Mouse (Mus musculus) kidney, adult 2 months (tissue): ENCODE data around the gene Gne. TPM values are rescaled to one million over a fixed set of nuclear protein-coding genes. Genes with fewer than 3 reads are reported as not detected.

Source experiments
- DNase-seq: peaks from one replicate; pipeline ENCODE4 v3.0.0; 2021
- H3K27ac ChIP-seq: fragments of 200-500 bp; 2 replicates; pipeline ENCODE4 v1.5.1; 2012; ENCODE audit warnings: low read depth, low read length, control low read depth, inconsistent platforms; ENCODE audit not compliant: insufficient read depth
- H3K27me3 ChIP-seq: fragments of 200-500 bp; replicated peaks from 2 replicates; pipeline ENCODE4 v1.6.1; 2012; ENCODE audit warnings: mild to moderate bottlenecking, moderate library complexity, low read length, inconsistent platforms; ENCODE audit not compliant: control insufficient read depth, insufficient read depth
- H3K36me3 ChIP-seq: fragments of 200-500 bp; 2 replicates; pipeline ENCODE4 v1.6.1; 2012; ENCODE audit warnings: mild to moderate bottlenecking, moderate library complexity, low read length, inconsistent platforms; ENCODE audit not compliant: control insufficient read depth, insufficient read depth
- H3K4me1 ChIP-seq: fragments of 200-500 bp; 2 replicates; pipeline ENCODE4 v1.6.1; 2011; ENCODE audit warnings: low read length; ENCODE audit not compliant: control insufficient read depth, insufficient read depth
- H3K4me3 ChIP-seq: fragments of 200-500 bp; 2 replicates; pipeline ENCODE4 v1.5.1; 2011; ENCODE audit warnings: mild to moderate bottlenecking, low read depth, low read length, control low read depth; ENCODE audit not compliant: insufficient read depth
- CTCF ChIP-seq: fragments of 200-500 bp; conservative IDR thresholded peaks from 2 replicates; pipeline ENCODE4 v1.5.1; 2011; ENCODE audit warnings: low read depth, mild to moderate bottlenecking, control low read depth, low read length, moderate library complexity, mixed read lengths; ENCODE audit not compliant: insufficient read depth, insufficient read length
- POLR2A ChIP-seq: fragments of 200-500 bp; IDR thresholded peaks from one replicate; pipeline ENCODE4 v1.6.1; 2011; ENCODE audit warnings: low read depth, low read length, control low read depth
- WGBS: fragments of 180-500 bp; shearing (Covaris S2); methylation state at CpG from one replicate; pipeline ENCODE4 v1.1.7; 2018; 5-methylcytosine and 5-hydroxymethylcytosine counted together
- polyA plus RNA-seq: library from polyadenylated mRNA; depleted of rRNA; stranded (reverse); fragments of >200 nt; gene quantifications from 2 replicates; pipeline ENCODE4 v1.2.3, GENCODE M21; 2012

The Gne gene
- polyA plus RNA-seq, 1 experiment: 26.2 TPM

GRCm38 (mm10) chr4:44092359-44092758 is 8.4 kb upstream of the Gne start:
- DNase-seq: no peak
- Histone ChIP-seq H3K27ac (no peak overlapping the region), H3K27me3 (no peaks in the 10 kb centered on the region), H3K4me1 (no peaks in the 10 kb centered on the region), H3K4me3 (no peak overlapping the region), H3K36me3 (no peaks in the 10 kb centered on the region)
- WGBS: 71% methylated on average over 11 of the region's 11 CpGs
- no peak for TF ChIP-seq POLR2A
- TF ChIP-seq CTCF: no peak

- no peak overlapping the region for H3K27ac ChIP-seq
- WGBS: 97% methylated on average over 3 of the region's 3 CpGs
- H3K36me3 ChIP-seq: no peaks in the 10 kb centered on the region
- no peaks in the 10 kb centered on the region for H3K27me3 ChIP-seq
- no peak overlapping the region for H3K4me3 ChIP-seq
- no peaks in the 10 kb centered on the region; the same call in 1 of the 2 replicates for H3K4me1 ChIP-seq
- TF ChIP-seq POLR2A (no peak), CTCF (no peak)
- no peak for DNase-seq
Measured at GRCm38 (mm10) chr4:44085566-44085965, 1.6 kb upstream of the Gne start.

GRCm38 (mm10) chr4:44084602-44085325 is 787 bp upstream of the Gne start:
- Histone ChIP-seq H3K4me1 (no peaks in the 10 kb centered on the region; the same call in 1 of the 2 replicates), H3K4me3 (no peak overlapping the region), H3K27ac (no peak overlapping the region), H3K36me3 (no peaks in the 10 kb centered on the region), H3K27me3 (no peaks in the 10 kb centered on the region)
- TF ChIP-seq CTCF: 0 out of 2 replicates have a peak, but pooled peaks have one; percentile 12
- no peak for TF ChIP-seq POLR2A
- DNase-seq: no peak
- WGBS: 70% methylated on average over 13 of the region's 13 CpGs

- no peak for DNase-seq
- 76% methylated on average over 7 of the region's 7 CpGs for WGBS
- no peaks in the 10 kb centered on the region for H3K4me1 ChIP-seq
- H3K27ac ChIP-seq: no peak overlapping the region
- H3K27me3 ChIP-seq: no peaks in the 10 kb centered on the region
- TF ChIP-seq CTCF: no peak
- TF ChIP-seq POLR2A: no peak
- H3K36me3 ChIP-seq: no peaks in the 10 kb centered on the region
- H3K4me3 ChIP-seq: no peak overlapping the region
Measured at GRCm38 (mm10) chr4:44078358-44078933, 5.5 kb downstream of the Gne start.

DNA sequence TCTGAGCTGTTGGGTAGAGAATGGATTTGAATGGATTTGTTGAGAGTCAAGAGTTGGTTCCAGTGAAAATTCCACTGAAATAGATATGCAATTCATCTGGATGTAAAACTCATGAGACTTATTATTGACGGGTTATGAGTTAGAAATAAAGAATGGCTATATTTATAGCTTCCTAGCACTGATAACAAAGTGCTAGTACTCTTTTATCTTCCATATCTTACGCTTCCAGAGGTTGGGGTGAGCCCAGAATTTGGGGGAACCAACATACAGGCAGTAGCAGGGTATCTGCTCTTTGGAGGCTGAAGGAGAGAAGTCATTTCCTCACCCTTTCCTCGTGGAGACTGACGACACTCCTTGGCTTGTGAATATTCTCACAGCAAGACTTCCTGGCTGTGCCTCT is 9.6 kb downstream of the Gne start:
- H3K36me3 ChIP-seq: no peaks in the 10 kb centered on the region
- no peak for DNase-seq
- no peaks in the 10 kb centered on the region for H3K27me3 ChIP-seq
- no peak overlapping the region for H3K27ac ChIP-seq
- no peak for TF ChIP-seq POLR2A
- no peak for TF ChIP-seq CTCF
- H3K4me3 ChIP-seq: no peak overlapping the region
- H3K4me1 ChIP-seq: peaks cover 10% of the 10 kb centered on the region; the same call in 1 of the 2 replicates
- WGBS: 83% methylated on average over 4 of the region's 4 CpGs

DNA sequence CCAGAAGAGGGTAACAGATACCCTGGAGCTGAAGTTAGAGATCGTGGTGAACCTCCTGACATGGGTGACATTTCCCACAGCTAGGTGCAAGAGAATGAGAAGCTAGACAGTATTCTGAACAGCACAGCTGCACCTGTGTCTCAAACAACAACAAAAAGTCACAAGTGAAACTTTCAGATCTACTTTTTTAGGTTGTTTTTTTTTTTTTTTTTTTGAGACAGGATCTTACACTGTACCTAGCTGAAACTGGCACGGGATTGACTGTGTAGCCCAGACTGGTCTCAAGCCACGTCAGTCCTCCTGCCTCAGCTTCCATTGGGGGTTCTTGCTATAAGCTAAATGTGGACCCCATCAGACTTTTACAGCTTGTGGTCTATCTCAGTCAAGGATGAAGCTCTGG is 10.2 kb downstream of the Gne start:
- TF ChIP-seq POLR2A: no peak
- TF ChIP-seq CTCF: no peak
- no peaks in the 10 kb centered on the region for H3K27me3 ChIP-seq
- no peak for DNase-seq
- 84% methylated on average over 3 of the region's 3 CpGs for WGBS
- no peaks in the 10 kb centered on the region for H3K36me3 ChIP-seq
- H3K27ac ChIP-seq: no peak overlapping the region
- H3K4me1 ChIP-seq: peaks cover 10% of the 10 kb centered on the region; the same call in 1 of the 2 replicates
- H3K4me3 ChIP-seq: no peak overlapping the region

DNA sequence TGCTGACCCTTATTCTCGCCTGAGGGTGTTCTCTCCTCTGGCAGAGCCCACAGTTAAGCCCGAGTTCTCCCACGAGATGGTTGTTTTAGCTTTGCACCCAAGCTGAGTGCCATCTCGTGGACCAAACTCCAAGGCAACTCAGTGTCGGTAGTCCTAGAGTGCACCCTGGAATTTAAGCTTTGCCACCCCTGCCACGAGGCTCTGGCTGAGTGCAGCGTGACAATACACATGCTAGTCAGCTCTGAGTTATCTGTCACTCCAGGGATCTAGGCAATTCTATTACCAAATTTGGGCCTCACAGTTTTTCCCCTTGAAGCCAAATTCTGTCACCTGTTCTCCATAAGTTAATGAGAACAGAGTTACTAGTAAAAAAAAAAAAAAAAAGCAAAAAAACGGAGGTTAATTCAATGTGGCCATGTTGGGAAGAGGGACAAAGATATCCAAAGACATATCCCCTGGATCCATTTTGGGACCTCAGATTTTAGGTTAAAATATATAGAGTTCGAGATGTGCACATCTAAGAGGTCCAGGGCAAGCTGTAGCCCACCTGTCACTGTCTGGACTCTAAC is 11.0 kb downstream of the Gne start:
- Histone ChIP-seq H3K36me3 (no peaks in the 10 kb centered on the region), H3K27me3 (no peaks in the 10 kb centered on the region), H3K27ac (peak overlapping the region; percentile 74), H3K4me3 (peak overlapping the region; percentile 69), H3K4me1 (peaks cover 10% of the 10 kb centered on the region; the same call in 1 of the 2 replicates)
- WGBS: 8% methylated on average over 9 of the region's 9 CpGs
- no peak for DNase-seq
- TF ChIP-seq CTCF (no peak), POLR2A (no peak)
